Mouse (Mus musculus) megakaryocyte-erythroid progenitor cell, adult 5-6 weeks (primary cell): ENCODE results near the gene Ghitm. TPM values are rescaled to one million over a fixed set of nuclear protein-coding genes. Genes with fewer than 3 reads are reported as not detected.
A peak's percentile ranks its signal among the peaks of the same experiment; 100 is the strongest.
"Not testable (repeated sequence)": the region's sequence is repeated elsewhere in the genome, so short reads cannot be mapped to it uniquely, and the experiment has no call there.

Experiments
- ATAC-seq: replicated peaks from 2 replicates; pipeline ENCODE4 v1.8.0; 2016; ENCODE audit warnings: mild to moderate bottlenecking, inconsistent platforms; ENCODE audit not compliant: severe bottlenecking, poor library complexity, low FRiP score, low TSS enrichment
- total RNA-seq, 2 experiments: library from RNA; stranded (forward) in 1 of 2; stranded (reverse) in 1 of 2; fragments of 200-1000, 215-1000 nt in 1 of 2; fragments of >200 nt in 1 of 2; fragmentation: Nextera tagmentation in 1 of 2; gene quantifications; 2 replicates each; pipeline ENCODE4 v1.2.3; 2014 to 2017

The Ghitm gene
- total RNA-seq (2014; fragmentation: Nextera tagmentation) (91.2 and 104 TPM in 2 replicates), total RNA-seq (2017) (186 and 209 TPM in 2 replicates)

DNA sequence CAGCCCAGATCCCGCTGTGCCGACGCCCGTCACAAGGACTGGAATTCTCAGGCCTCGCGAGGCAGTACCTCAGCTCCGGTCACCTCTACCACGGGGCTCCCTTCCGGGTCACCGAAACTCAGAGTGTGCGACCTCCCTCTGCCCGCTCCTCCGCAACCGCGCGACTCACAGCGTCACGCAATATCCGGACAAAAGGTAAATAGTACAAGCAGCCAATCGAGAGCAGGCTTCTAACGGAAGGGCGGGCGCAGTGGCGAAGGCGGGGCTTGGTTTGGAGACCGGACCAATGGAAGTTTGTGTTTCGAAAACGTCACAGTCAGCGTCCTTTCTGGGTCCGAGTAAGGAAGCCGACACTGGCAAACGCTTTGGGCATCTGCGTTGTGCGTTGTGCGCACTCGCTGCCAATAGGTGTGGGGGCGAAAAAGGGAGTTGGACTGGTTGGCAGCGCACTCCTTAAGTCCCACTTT is at the start of gene Ghitm:
TSS of gene Ghitm (minus strand) at position 146 of the 467 bp plus-strand sequence.
- ATAC-seq = peak; percentile 99

DNA sequence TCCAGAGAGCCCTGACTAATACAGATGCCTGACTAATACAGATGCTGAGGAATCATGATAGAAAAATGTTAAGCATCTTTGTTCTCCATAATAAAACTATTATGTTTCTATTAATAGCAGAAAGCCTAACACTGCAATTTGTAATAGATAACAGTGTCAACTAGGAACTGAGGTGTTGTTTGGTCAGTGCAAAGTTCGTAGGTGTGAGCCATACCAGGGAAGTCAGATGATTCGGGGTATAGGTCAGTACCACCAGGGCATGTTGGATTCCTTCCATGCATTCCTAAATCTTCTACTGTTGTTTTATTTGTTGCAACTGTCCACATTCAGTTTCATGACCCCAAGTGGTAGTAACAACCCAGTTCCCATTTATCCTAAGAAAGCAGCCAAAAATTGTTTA is 49.8 kb upstream of the Ghitm start:
- ATAC-seq = no peak

DNA sequence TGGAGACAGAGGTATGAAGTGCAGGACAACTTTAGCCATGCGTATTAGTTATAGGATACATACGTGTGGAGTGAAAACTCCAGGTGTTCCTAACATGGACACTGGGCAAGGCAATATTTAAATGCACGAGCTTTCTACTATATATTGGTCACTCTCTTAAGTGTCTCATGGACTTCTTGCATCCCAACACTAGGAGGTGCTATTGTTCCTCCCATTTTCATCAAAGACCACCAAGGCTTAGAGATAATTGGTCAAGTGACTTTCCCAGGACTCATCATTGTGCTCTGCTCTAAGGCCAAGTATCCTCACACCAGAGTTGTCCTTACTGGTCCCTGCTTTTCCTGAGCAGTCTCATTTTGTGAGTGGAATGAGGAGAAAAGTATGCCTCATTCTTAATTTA is 39.4 kb upstream of the Ghitm start:
- peak; percentile 57; the same call in 1 of the 2 replicates for ATAC-seq

GRCm38 (mm10) chr14:37165266-37165926 is 30.3 kb upstream of the Ghitm start:
- ATAC-seq = peak; percentile 60

GRCm38 (mm10) chr14:37164392-37165032 is 29.4 kb upstream of the Ghitm start:
- peak; percentile 40 for ATAC-seq

GRCm38 (mm10) chr14:37163277-37163956 is 28.3 kb upstream of the Ghitm start:
- peak; percentile 98 for ATAC-seq

GRCm38 (mm10) chr14:37154391-37154790 is 19.3 kb upstream of the Ghitm start:
- no peak for ATAC-seq

GRCm38 (mm10) chr14:37139051-37139710 is 4.1 kb upstream of the Ghitm start:
- no peak for ATAC-seq

- not testable (repeated sequence) for ATAC-seq
These were observed 2.5 kb upstream of the Ghitm start for GRCm38 (mm10) chr14:37137596-37137995.

DNA sequence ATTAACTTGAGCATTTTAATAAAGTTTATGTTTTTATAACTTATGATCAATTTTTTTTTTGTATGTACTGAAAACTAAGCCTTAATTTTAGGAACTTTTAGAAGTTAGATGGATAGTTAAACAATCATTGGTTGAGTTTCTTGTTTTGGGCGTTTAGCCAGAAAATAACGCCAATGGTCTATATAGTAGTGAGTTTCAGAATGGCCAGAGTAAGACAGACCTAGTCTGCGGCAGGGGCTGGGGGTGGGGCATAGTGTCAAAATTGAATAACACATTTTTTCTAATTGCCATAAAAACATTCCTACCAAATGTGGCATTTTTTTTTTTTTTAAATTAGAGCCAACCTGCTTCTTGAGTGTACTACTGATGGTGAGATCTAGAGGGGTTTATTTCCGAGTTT is 1.0 kb upstream of the Ghitm start:
- ATAC-seq = no peak

DNA sequence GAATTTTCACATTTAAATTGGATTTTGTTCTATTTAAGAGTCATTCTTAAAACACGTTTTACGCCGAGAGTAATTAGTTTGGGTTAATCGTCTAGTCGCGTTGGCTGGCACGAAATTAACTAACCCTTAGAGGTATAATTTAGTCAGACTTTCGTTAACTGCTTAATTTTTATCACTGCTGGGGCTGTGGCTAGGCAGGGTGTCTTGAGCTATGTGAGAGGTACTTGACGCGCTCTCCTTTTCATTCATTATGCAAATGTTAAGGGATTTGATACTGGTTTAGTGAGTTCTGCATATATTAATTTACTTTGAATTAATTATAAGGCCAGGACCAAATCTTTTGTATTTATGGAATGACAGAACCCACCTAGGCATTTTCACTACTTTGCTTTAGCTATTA is 599 bp upstream of the Ghitm start:
- peak; percentile 32 for ATAC-seq

- ATAC-seq = peak; percentile 53
These were observed 557 bp downstream of the Ghitm start for GRCm38 (mm10) chr14:37134304-37135126.

GRCm38 (mm10) chr14:37127652-37128051 is 7.4 kb downstream of the Ghitm start:
- ATAC-seq = peak; percentile 86

GRCm38 (mm10) chr14:37119233-37119632 is 15.8 kb downstream of the Ghitm start:
- ATAC-seq = no peak

- no peak for ATAC-seq
These were observed 21.1 kb downstream of the Ghitm start, which contains the start of gene 2610528A11Rik for GRCm38 (mm10) chr14:37113922-37114321. 2610528A11Rik (minus strand) TSS chr14:37114022.

GRCm38 (mm10) chr14:37112931-37113330 is 22.1 kb downstream of the Ghitm start:
- no peak for ATAC-seq

DNA sequence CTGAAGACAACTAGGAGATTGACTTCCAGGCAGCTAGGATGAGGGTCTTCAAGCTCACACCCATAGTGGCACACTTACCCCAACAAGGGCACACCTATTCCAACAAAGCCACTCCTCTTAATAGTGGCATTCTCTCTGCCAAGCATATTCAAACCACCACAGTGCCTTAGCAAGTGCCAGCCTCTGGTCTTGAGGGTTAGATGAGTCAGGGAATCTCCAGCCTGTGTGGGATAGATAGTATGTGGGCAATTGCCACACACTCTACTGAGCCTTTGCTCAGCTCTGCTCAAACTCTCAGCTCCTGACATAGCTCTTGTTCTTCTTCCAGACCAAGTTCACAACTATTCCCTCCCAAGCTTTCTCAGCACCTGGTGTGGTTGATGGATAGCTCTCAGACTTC is 23.7 kb downstream of the Ghitm start:
- ATAC-seq = no peak

GRCm38 (mm10) chr14:37110456-37110855 is 24.6 kb downstream of the Ghitm start:
- ATAC-seq = no peak

DNA sequence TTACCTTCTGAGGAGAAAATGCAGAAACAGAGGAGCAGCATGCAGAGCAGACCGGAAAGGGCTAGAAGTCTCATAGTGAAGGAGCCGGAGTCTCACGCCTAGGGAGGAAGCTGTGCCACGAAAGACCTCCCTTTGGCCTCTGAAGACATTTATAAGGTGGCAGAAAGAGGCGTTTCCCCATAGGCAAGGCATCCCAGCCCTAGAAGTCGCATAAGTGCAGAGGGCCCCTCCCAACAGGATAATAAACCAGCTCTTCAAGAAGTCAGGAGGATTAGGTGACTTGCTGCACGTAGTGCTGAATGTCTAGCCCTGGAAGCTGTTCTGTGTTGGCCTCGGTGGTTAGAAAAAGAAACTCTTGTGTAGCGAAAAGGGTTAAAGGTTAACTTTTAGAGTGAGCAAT is 25.1 kb downstream of the Ghitm start:
- no peak for ATAC-seq
